Comparison of ENCODE assay signal across 41 mouse cellular contexts in the genomic region with DNA sequence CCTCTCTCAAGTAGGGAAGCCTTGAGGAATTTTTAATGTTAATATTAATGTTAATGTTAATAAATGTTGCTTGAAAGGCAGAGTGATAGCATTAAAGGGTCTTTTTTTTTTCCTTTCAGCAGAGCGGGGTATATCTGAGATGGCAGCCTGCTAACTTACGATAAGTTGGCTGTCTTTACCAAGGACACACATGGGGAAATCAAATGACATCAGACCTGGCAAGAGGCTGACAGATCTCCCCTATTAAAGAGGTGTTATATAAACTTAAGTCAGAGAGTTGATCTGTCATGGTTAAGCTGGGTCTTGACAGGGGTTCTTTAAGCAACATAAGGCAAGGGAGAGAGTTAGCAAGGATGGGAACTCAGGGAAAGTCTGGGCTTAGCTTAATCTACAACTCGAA. TPM values are rescaled to one million over a fixed set of nuclear protein-coding genes. Genes with fewer than 3 reads are reported as not detected.
"Had no signal": no experiment of that assay in that cellular context is flagged by ENCODE, and none has a peak within 500 bp of the region (broad histone marks: within the 10 kb centered on the region; RNA-seq: fewer than 3 reads in every experiment).

No protein-coding gene starts in this region.

- H3K9me3 ChIP-seq: heart, embryonic 10.5 days; heart, embryonic 12.5 days; heart, embryonic 13.5 days; heart, embryonic 15.5 days; hindbrain, embryonic 10.5 days; hindbrain, embryonic 12.5 days; hindbrain, embryonic 13.5 days; hindbrain, embryonic 15.5 days; intestine, embryonic 15.5 days; kidney, embryonic 15.5 days had no signal

- H3K36me3 ChIP-seq: heart, embryonic 10.5 days; heart, embryonic 12.5 days; heart, embryonic 13.5 days; heart, embryonic 15.5 days; hindbrain, embryonic 10.5 days; hindbrain, embryonic 12.5 days; hindbrain, embryonic 13.5 days; hindbrain, embryonic 15.5 days; intestine, embryonic 15.5 days; kidney, embryonic 15.5 days had no signal

- H3K27me3 ChIP-seq: heart, embryonic 12.5 days; heart, embryonic 13.5 days; heart, embryonic 15.5 days; hindbrain, embryonic 12.5 days; hindbrain, embryonic 13.5 days; hindbrain, embryonic 15.5 days; intestine, embryonic 15.5 days; kidney, embryonic 15.5 days had no signal

- H3K4me2 ChIP-seq: heart, embryonic 11.5 days; heart, embryonic 12.5 days; heart, embryonic 13.5 days; heart, embryonic 15.5 days; hindbrain, embryonic 12.5 days; hindbrain, embryonic 13.5 days; hindbrain, embryonic 14.5 days; hindbrain, embryonic 15.5 days; intestine, embryonic 15.5 days; kidney, embryonic 15.5 days had no signal

- DNase-seq: heart, adult 18-20 months; heart, adult 2 months; heart, postnatal 10 days; heart, postnatal 14 days; heart, postnatal 36 days; heart, postnatal 4 days; kidney, adult 11 months; kidney, adult 18-20 months; kidney, adult 2 months; kidney, adult 8-10 months; kidney, adult 9 months; kidney, postnatal 10 days; kidney, postnatal 14 days; kidney, postnatal 25 days; kidney, postnatal 36 days; kidney, postnatal 4 days; layer of hippocampus, adult 9-11 months had no signal

- H3K9ac ChIP-seq: heart, embryonic 12.5 days; heart, embryonic 13.5 days; heart, embryonic 15.5 days; hindbrain, embryonic 12.5 days; hindbrain, embryonic 13.5 days; hindbrain, embryonic 14.5 days; hindbrain, embryonic 15.5 days; intestine, embryonic 15.5 days; kidney, embryonic 15.5 days had no signal

- H3K27ac ChIP-seq: heart, adult 2 months; heart, embryonic 10.5 days; heart, embryonic 13.5 days; heart, embryonic 15.5 days; hindbrain, embryonic 10.5 days; hindbrain, embryonic 12.5 days; hindbrain, embryonic 13.5 days; hindbrain, embryonic 14.5 days; hindbrain, embryonic 15.5 days; hindbrain, postnatal 0 days; intestine, embryonic 15.5 days; kidney, embryonic 15.5 days; kidney, postnatal 0 days; layer of hippocampus, adult 2 months had no signal

- H3K4me3 ChIP-seq: heart, adult 2 months; heart, embryonic 10.5 days; heart, embryonic 12.5 days; heart, embryonic 13.5 days; heart, embryonic 15.5 days; hindbrain, embryonic 10.5 days; hindbrain, embryonic 12.5 days; hindbrain, embryonic 13.5 days; hindbrain, embryonic 15.5 days; intestine, embryonic 15.5 days; kidney, embryonic 15.5 days; layer of hippocampus, adult 2 months had no signal

- H3K4me1 ChIP-seq: heart, embryonic 10.5 days; heart, embryonic 12.5 days; heart, embryonic 13.5 days; heart, embryonic 15.5 days; hindbrain, embryonic 10.5 days; hindbrain, embryonic 12.5 days; hindbrain, embryonic 13.5 days; hindbrain, embryonic 15.5 days; intestine, embryonic 15.5 days; kidney, embryonic 15.5 days had no signal

- ATAC-seq: hindbrain, embryonic 16.5 days; hindbrain, postnatal 0 days; inflammation-experienced regulatory T-cells, adult 6 months; intestine, embryonic 15.5 days; intestine, embryonic 16.5 days; intestine, postnatal 0 days had no signal

RNA-seq across cellular contexts. Expression of gene Mtnr1a, which starts 11.9 kb away (rescaled TPM):
- polyA plus RNA-seq: heart, adult 2 months; heart, embryonic 11.5 days; heart, embryonic 12.5 days; heart, embryonic 14.5 days; heart, embryonic 15.5 days; heart, embryonic 16.5 days; heart, postnatal 0 days; inflammation-experienced regulatory T-cells, adult 6 months; kidney, adult 2 months; kidney, embryonic 14.5 days; kidney, embryonic 16.5 days; kidney, postnatal 0 days had no signal
